Mouse (Mus musculus) heart, postnatal 0 days (tissue): Measurements from ENCODE around the gene Dpp9.

Source experiments
- CTCF ChIP-seq: IDR thresholded peaks from 2 replicates; pipeline ENCODE4 v1.5.1; 2016; ENCODE audit warnings: antibody characterized with exemption, control low read depth, low read depth
- EP300 ChIP-seq: IDR thresholded peaks from 2 replicates; pipeline ENCODE4 v1.6.1; 2016; ENCODE audit warnings: antibody characterized with exemption, low read depth

- TF ChIP-seq EP300 (no peak), CTCF (no peak)
These were observed 72.6 kb downstream of the Dpp9 start for GRCm38 (mm10) chr17:56146131-56146530.
